18 mouse cellular contexts compared by ENCODE assay signal in genomic region chr14:57230264-57231015, GRCm38 (mm10).
DNase-seq lines count a peak whose midpoint lies in the region; ATAC-seq and TF ChIP-seq lines count a peak whose summit lies in the region.
"Had no signal": no experiment of that assay in that cellular context is flagged by ENCODE, and none has a peak within 500 bp of the region (broad histone marks: within the 10 kb centered on the region; RNA-seq: fewer than 3 reads in every experiment).

No protein-coding gene starts in this region.

- H3K4me2 ChIP-seq in intestine, embryonic 14.5 days (ENCODE audit: low read length), result no peak overlapping the region
- H3K4me2 ChIP-seq in intestine, postnatal 0 days (replicated peaks; ENCODE audit: low read depth), result no peak overlapping the region
- H3K4me2 ChIP-seq in stomach, embryonic 16.5 days (ENCODE audit: low read depth, low read length), result no peak overlapping the region
- H3K4me2 ChIP-seq: embryonic facial prominence, embryonic 13.5 days; forebrain, embryonic 13.5 days; heart, embryonic 12.5 days; hindbrain, embryonic 12.5 days had no signal

- H3K27me3 ChIP-seq in intestine, embryonic 14.5 days (replicated peaks; ENCODE audit: control insufficient read depth, insufficient read depth, low read length), result no peaks in the 10 kb centered on the region
- H3K27me3 ChIP-seq in intestine, postnatal 0 days (replicated peaks; ENCODE audit: control insufficient read depth, insufficient read depth, low read length), result no peaks in the 10 kb centered on the region
- no peaks in the 10 kb centered on the region for H3K27me3 ChIP-seq in stomach, embryonic 16.5 days (ENCODE audit: control insufficient read depth, insufficient read depth, low read length)
- H3K27me3 ChIP-seq: embryonic facial prominence, embryonic 13.5 days; forebrain, embryonic 13.5 days; heart, embryonic 12.5 days; hindbrain, embryonic 12.5 days had no signal

- no peaks in the 10 kb centered on the region for H3K9me3 ChIP-seq in intestine, embryonic 14.5 days (ENCODE audit: control insufficient read depth, low read length)
- H3K9me3 ChIP-seq in intestine, postnatal 0 days (ENCODE audit: control insufficient read depth), result no peaks in the 10 kb centered on the region
- no peaks in the 10 kb centered on the region for H3K9me3 ChIP-seq in stomach, embryonic 16.5 days (replicated peaks; ENCODE audit: control insufficient read depth, low read length)
- H3K9me3 ChIP-seq: embryonic facial prominence, embryonic 13.5 days; forebrain, embryonic 13.5 days; hindbrain, embryonic 12.5 days had no signal

- peak; percentile 46 for TF ChIP-seq CTCF in intestine, postnatal 0 days (IDR thresholded peaks at IDR 0.05; ENCODE audit: low read depth)

- no peak overlapping the region for H3K9ac ChIP-seq in intestine, embryonic 14.5 days (ENCODE audit: low read length)
- no peak overlapping the region for H3K9ac ChIP-seq in intestine, postnatal 0 days (ENCODE audit: low read depth, low read length)
- H3K9ac ChIP-seq in stomach, embryonic 16.5 days (ENCODE audit: low read length), result no peak overlapping the region
- H3K9ac ChIP-seq: embryonic facial prominence, embryonic 13.5 days; forebrain, embryonic 13.5 days; heart, embryonic 12.5 days; hindbrain, embryonic 12.5 days had no signal

- peak; percentile 83 for ATAC-seq in intestine, embryonic 14.5 days (replicated peaks; ENCODE audit: low FRiP score, low TSS enrichment, low read depth)
- ATAC-seq in intestine, postnatal 0 days, result peak; percentile 96
- ATAC-seq in stomach, embryonic 16.5 days (ENCODE audit: insufficient read depth, low FRiP score), result peak; percentile 56; the same call in 1 of the 2 replicates
- ATAC-seq: forebrain, embryonic 13.5 days; hindbrain, postnatal 0 days had no signal

- no peak overlapping the region for H3K27ac ChIP-seq in intestine, embryonic 14.5 days (ENCODE audit: low read depth)
- peak overlapping the region; percentile 61 for H3K27ac ChIP-seq in intestine, postnatal 0 days (ENCODE audit: low read depth, low read length)
- no peak overlapping the region for H3K27ac ChIP-seq in stomach, embryonic 16.5 days (ENCODE audit: low read length)
- H3K27ac ChIP-seq: embryonic facial prominence, embryonic 13.5 days; forebrain, embryonic 13.5 days; hindbrain, embryonic 12.5 days; hindbrain, postnatal 0 days had no signal

- no peaks in the 10 kb centered on the region for H3K36me3 ChIP-seq in intestine, embryonic 14.5 days (ENCODE audit: control insufficient read depth, insufficient read depth, low read length)
- H3K36me3 ChIP-seq in intestine, postnatal 0 days (ENCODE audit: control insufficient read depth, insufficient read depth), result no peaks in the 10 kb centered on the region
- no peaks in the 10 kb centered on the region for H3K36me3 ChIP-seq in stomach, embryonic 16.5 days (ENCODE audit: control insufficient read depth, insufficient read depth, low read length)
- H3K36me3 ChIP-seq: embryonic facial prominence, embryonic 13.5 days; heart, embryonic 12.5 days; hindbrain, embryonic 12.5 days had no signal

- peak; percentile 54 for DNase-seq in heart, adult 11 months
- DNase-seq in heart, adult 9 months (ENCODE audit: low spot score in 2 of 2), result no peak
- peak; percentile 49 for DNase-seq in intestine, embryonic 14.5 days (ENCODE audit: low spot score)
- DNase-seq in adrenal gland, adult 8-10 months, result no peak
- DNase-seq in frontal cortex, adult 2 months (ENCODE audit: extremely low spot score in 1 of 2, low spot score in 1 of 2), result no peak
- DNase-seq: adrenal gland, postnatal 14 days; cerebellum, adult 18-20 months; cerebellum, adult 9-11 months; cerebellum, postnatal 36 days; gastrocnemius, postnatal 36 days; heart, adult 18-20 months had no signal

- 62% methylated on average over 6 of the region's 6 CpGs for WGBS in intestine, embryonic 14.5 days
- 43% methylated on average over 6 of the region's 6 CpGs for whole genome bisulfite sequencing in intestine, postnatal 0 days
- WGBS in stomach, embryonic 16.5 days, result 57% methylated on average over 6 of the region's 6 CpGs

- H3K4me3 ChIP-seq in intestine, embryonic 14.5 days (ENCODE audit: low read depth, low read length), result no peak overlapping the region
- no peak overlapping the region for H3K4me3 ChIP-seq in intestine, postnatal 0 days (ENCODE audit: low read depth, low read length)
- no peak overlapping the region for H3K4me3 ChIP-seq in stomach, embryonic 16.5 days (replicated peaks; ENCODE audit: low read length)
- H3K4me3 ChIP-seq: embryonic facial prominence, embryonic 13.5 days; forebrain, embryonic 13.5 days; heart, embryonic 12.5 days; hindbrain, embryonic 12.5 days had no signal

- H3K4me1 ChIP-seq in intestine, embryonic 14.5 days (replicated peaks; ENCODE audit: control insufficient read depth, insufficient read depth, low read length), result 0 out of 2 replicates have a peak, but pooled peaks cover 2% of the 10 kb centered on the region
- no peaks in the 10 kb centered on the region for H3K4me1 ChIP-seq in intestine, postnatal 0 days (replicated peaks; ENCODE audit: control insufficient read depth, insufficient read depth, low read length)
- no peaks in the 10 kb centered on the region for H3K4me1 ChIP-seq in stomach, embryonic 16.5 days (ENCODE audit: control insufficient read depth, insufficient read depth, low read length)
- H3K4me1 ChIP-seq: forebrain, embryonic 13.5 days; hindbrain, embryonic 12.5 days had no signal

Comparison
In these comparisons a context has a peak if more than half of its experiments do, and no peak if none do; other contexts are left out.
1. DNase-seq: peak in heart, adult 11 months (single experiment) and intestine, embryonic 14.5 days (single experiment); none in heart, adult 9 months (0 of 2), adrenal gland, adult 8-10 months (single experiment) and frontal cortex, adult 2 months (0 of 2).
2. Peak in every context shown above with its lines, with median percentiles within 50 percentile points of each other: ATAC-seq.